Mouse (Mus musculus): ENCODE measurements at regions not wholly inside any gene's neighbourhood (a gene's known extent, or its start where the extent isn't known, plus 50 kb on each side); places are given as distances from the start of the nearest gene placed in this dataset.

DNA sequence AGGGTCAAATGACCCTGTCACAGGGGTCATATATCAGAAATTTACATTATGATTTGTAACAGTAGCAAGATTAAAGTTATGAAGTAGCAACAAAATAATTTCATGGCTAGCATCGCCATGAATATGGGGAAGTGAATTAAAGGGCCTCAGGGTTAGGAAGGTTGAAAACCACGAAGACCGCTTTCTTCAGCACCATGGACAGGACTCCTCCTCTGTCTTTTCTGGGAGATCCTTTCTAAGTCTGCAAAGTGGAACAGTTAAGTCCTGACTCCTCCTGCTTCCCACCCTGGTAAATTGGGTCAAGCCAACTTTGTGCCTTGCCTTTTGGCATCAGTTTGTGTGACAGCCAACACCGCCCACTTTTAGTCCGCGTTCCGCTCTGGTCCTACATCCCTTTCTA lies 275.7 kb downstream of the Atp23 start:
- no peak for DNase-seq

GRCm38 (mm10) chr10:126620802-126621201 lies 280.4 kb downstream of the Atp23 start:
- no peak for DNase-seq

GRCm38 (mm10) chr10:126619970-126620369 lies 281.2 kb downstream of the Atp23 start:
- no peak for DNase-seq

- no peak for DNase-seq
These were observed 288.9 kb downstream of the Atp23 start for GRCm38 (mm10) chr10:126612226-126612625.

DNA sequence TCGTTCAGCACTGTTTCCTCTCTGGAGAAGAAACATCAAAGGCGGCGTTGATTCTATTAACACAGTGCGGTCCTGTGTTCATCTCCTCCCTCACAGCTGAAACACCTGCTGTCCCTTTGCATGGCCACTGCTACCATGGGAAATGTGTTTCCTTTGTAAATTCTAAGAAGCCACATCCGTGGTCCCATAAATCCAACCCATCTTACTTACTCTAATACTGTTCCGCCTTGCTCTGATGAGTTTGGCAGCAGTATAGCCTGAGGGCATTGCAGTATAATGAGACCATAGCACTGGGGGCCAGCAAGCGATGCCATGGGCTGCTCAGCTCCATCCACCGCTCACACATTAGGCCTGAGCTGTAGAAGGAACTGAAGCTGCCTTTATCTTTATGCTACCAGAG lies 290.6 kb downstream of the Atp23 start:
- DNase-seq = no peak

DNA sequence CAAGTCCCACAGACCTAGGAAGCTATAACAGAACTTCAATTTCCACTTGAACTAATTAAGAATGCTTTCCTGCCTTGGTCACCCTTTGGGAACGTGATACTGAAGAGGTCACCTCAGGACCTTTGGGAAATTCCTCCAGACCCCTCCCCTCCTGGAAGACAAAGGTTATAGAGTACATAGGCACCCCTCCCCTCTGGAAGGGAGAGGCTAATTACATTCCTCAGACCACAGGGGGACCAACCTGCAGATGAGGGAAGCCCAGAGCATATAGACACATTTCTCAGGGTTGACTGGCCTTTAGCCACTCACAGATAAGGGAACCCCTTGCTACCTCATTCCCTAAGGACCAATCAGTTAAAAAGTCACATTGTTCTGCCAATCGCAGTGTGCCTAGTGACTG lies 301.5 kb downstream of the Atp23 start:
- no peak for DNase-seq

- DNase-seq = no peak
These were observed 333.0 kb downstream of the Atp23 start for GRCm38 (mm10) chr10:126568155-126568554.

GRCm38 (mm10) chr10:126565326-126565725 lies 335.8 kb downstream of the Atp23 start:
- DNase-seq = peak; percentile 55

DNA sequence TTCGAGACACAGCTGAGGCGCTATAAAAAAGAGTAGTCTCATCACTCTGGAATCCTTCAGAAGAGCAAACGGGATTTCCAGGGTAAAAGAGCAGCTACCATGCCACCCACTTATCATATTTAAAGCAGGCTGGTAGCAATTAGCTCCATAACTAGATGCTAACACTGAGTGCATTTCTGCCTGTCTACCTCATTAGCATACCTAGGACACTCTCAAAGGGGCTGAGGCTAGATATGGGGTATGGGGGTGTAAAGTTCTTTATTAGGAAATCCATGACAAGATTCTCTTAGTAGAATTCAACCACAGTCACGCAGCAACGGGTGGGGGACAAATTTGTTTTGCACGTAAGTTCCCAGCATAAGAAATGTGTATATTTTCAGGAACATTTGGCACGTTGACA lies 346.1 kb downstream of the Atp23 start:
- no peak for DNase-seq

DNA sequence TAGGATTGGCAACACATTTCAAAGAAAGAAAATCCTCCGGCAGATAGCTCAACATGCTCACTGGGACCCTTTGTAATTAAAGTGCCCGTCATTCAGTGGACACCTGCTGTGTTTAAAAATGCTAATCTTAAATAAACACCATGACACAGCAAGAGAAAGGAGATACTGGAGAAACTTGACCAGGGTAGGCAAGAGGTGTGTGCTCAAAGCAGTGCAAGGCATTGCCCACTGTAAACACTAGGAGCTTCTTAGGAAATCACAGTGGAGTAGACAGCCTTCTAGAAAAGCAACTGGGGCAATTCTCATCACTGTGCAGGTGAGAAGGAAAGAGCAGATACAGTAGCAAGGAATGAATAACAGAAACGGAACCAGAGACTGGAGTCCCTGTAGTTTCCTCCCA lies 369.2 kb downstream of the Atp23 start:
- no peak for DNase-seq

DNA sequence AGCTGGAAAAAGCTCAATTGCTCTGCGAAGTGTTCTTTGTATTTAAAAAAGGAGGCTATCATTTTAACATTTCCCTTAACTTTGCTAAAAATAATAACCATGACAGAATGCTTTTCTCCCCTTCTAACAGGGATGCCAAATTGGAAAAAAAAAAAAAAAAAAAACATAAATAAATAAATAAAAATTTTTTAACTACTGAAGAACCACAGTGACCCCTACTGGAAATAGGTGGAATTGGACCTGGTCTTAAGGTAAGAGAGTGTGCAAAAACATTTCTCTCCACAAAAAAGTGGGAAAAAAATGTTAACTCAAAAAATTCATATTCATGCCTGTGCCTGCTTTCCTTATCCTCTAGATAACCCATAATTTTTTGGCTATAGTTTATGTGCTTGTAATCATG lies 369.8 kb downstream of the Atp23 start:
- no peak for DNase-seq

- peak; percentile 28 for DNase-seq
These were observed 372.4 kb downstream of the Atp23 start for GRCm38 (mm10) chr10:126528801-126529200.

GRCm38 (mm10) chr10:126526186-126526585 lies 375.0 kb downstream of the Atp23 start:
- no peak for DNase-seq

DNA sequence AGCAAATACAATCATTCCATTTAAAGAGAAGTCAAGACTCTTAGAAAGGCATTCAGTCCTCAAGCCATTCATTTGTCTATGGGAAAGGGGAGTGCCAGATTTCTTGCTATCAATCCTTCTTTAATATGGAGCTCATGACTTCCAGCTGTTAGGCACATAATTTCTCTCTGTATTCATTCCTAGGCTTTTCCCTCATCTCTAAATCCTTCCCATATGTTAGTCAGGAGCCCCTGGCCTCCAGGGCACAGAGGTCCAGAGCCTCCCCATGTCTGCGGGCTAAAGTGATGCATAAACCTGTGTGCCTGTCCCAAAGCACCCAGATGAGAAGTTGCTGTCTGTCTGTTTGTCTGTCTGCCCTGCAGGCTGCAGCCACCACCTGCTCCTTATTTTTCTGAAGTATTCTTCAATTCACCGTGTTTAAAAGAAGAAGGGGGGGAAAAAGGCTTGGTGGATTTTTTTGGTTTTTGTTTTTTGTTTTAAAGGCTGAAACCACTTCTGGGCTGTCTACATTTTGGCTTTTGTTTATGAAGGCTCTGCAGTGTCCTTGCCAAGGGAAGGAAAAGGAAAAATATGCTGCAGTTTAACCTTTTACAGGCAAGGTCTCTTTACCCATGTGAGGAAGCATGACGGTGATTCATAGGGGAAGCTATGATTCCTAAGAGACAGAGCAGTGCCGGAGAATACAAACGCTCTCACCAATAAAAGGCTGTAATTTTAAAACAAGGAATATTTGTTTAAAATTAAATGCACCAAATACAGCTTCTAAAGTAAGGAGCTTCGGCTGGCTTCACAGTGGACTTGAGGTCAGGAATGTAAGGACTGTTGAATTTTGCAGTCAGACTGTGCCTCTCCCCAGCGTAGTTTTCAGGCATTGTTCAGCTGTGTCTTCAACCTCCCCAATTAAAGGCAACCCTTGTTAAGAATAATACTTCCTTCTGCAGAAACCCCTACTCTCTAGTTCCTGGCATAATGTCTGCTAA lies 379.0 kb downstream of the Atp23 start:
- DNase-seq = no peak

DNA sequence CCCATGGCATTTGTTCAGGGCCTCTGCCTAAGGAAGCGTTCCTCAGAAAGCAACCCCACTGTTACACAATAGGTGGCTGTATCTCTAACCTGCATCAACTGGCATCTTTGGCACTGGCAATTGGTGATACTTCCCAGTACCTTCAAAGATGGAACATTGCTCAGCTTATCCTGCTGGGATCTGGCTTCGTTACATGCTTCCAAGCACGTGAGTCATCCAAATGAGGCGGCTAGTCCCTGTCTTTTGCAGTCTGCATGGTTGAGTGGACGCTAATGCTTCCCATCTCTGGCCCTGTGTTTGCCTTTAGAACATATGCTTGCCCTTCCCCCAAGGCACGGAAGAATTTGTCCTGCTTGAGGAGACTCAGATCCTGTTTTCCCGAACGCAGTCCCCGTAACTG lies 380.2 kb downstream of the Atp23 start:
- DNase-seq = no peak

- no peak for DNase-seq
These were observed 388.0 kb downstream of the Atp23 start for GRCm38 (mm10) chr10:126513185-126513584.

DNA sequence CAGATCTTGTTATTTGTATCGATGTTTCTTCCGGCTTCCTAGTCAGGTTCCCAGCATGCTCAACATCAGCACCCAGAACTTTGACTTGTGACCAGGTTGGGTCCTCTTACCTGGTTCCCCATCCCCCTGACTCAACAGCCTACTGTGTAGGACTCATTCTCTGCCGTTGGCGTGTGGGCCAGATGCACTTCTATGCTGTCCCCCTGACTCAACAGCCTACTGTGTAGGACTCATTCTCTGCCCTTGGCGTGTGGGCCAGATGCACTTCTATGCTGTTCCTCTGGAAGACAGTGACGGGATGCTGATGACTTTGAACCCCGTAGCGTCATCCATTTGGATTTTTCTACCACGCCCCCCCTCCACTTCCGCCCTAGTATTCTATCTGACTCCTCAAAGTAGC lies 389.6 kb downstream of the Atp23 start:
- peak; percentile 81 for DNase-seq

DNA sequence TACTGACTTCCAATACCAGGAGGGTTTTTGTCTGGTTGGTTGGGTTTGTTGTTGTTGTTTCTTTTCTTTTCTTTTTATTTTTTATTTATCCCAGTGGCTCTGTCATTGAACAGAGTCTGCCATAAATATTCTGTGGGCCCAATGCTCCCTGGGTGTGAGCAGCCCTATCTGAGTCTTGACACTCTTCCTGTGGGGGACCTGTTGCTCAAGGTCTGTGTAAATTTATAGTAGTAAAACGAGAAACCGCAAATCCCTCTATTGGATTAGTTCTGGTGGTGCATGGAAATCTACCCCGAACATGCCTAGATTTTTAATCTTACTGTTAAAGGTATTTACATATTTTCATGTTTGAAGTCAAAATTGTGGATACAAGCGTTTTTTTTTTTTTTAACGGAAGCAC lies 395.2 kb downstream of the Atp23 start:
- no peak for DNase-seq

GRCm38 (mm10) chr10:126502013-126502688 lies 399.0 kb downstream of the Atp23 start:
- DNase-seq = no peak

DNA sequence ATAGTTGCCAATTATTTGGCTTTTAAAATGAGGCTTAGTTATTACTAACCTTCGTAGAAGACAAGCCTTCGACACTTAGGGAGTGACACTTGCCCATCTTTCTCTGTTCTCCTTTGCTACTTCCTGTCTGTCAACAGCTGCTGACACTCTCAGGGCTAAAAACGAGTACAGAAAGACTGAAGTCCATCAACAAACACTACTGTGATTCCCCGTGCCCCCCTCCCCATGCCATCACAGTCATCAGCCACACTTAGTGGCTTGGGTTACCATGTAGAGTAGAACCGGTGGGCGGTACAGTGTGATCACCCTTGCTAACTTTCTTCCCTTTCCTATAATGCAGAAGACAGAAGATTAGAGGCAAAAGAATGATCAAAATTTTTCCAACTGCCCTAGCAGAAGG lies 402.4 kb downstream of the Atp23 start:
- DNase-seq = no peak

- DNase-seq = no peak
These were observed 407.4 kb downstream of the Atp23 start for GRCm38 (mm10) chr10:126493734-126494133.

DNA sequence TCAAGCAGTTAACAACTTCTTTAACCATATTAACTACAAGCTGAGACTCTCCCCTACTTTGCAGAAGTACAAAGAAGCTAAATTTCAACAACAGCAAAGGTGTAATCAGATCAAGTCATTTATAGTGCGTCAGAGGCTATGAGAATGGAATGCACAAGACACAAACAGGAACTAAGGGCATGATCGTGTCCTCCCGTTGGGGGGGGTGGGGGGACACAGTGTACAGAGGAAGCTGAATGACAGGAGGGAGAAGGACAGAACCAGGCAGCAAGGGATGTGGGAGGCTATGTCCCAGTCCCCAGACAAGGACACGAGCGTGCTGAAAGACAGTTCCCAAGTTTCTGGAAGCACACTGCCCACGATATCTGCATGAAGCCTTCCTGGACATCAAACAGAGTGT lies 408.9 kb downstream of the Atp23 start:
- DNase-seq = no peak

DNA sequence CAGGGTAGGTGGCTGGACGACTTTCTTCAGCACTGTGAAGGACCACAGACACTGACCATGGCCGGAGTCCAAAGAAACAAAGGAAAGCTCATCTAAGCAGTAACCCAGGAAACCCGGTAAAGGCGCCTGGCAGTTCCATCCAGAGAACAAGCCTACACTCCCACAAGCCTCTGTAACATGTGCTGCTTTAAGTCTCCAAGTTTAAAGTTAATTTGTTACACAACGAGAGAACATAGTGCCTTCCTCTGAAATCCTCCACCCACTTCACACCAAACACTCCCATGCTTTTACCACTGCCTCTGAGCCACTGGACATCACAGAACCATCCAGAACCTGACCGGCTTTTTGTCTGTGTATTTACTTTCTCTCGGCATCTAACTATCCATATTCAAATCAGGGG lies 416.0 kb downstream of the Atp23 start:
- DNase-seq = no peak

DNA sequence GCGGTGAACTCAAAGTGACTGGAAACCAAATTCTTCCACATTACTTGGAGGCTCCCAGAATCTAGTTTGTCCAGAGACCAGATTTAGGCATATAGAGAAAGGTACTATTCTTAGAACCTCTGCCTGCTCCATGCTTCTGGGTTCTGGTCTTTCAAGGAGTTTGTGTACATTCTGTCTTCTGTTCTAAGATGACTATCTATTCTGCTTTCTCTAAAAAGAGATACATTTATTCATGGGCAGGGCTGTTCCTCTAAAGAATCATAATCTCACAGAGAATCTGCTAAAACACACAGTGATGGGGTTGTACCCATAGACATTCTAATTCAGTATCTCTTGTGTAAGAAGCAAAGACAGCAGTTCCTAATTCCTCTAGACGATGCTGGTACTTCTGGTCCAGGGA lies 417.7 kb downstream of the Atp23 start:
- no peak for DNase-seq
